Mouse (Mus musculus): ENCODE data around the gene Diexf. TPM values are rescaled to one million over a fixed set of nuclear protein-coding genes. Genes with fewer than 3 reads are reported as not detected.
A peak's percentile ranks its signal among the peaks of the same experiment; 100 is the strongest.

Gene Diexf
- polyA plus RNA-seq, 1 experiment from 2014 or later, result 9.2 TPM

DNA sequence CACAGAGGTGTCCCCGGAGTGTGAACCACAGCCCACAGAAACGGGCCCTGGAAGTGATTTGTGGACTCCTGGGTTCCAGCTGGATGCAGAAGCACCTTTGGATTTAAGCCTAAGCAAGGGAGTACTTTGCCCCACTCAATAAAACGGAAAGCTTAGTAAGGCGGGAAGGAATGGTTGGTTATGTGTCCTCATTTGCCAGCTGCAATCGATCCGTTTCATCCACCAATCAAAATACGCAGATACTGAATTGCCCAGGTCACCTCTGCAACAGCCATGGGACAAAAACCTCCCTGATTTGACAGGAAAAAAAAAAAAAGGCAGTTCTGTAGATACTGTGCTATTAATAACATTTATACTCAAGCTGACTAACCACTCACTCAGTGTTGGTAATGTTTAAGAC is 47.0 kb downstream of the Diexf start:
- Histone ChIP-seq H3K27ac (no peak overlapping the region), H3K9me3 (replicated peaks) (no peaks in the 10 kb centered on the region), H3K4me1 (peaks cover 14% of the 10 kb centered on the region), H3K4me3 (replicated peaks) (no peak overlapping the region), H3K27me3 (no peaks in the 10 kb centered on the region), H3K9ac (no peak overlapping the region), H3K36me3 (no peaks in the 10 kb centered on the region), H3K4me2 (no peak overlapping the region)
- WGBS, result 72% methylated on average over 7 of the region's 7 CpGs
- ATAC-seq (replicated peaks; ENCODE audit: low FRiP score), result no peak

DNA sequence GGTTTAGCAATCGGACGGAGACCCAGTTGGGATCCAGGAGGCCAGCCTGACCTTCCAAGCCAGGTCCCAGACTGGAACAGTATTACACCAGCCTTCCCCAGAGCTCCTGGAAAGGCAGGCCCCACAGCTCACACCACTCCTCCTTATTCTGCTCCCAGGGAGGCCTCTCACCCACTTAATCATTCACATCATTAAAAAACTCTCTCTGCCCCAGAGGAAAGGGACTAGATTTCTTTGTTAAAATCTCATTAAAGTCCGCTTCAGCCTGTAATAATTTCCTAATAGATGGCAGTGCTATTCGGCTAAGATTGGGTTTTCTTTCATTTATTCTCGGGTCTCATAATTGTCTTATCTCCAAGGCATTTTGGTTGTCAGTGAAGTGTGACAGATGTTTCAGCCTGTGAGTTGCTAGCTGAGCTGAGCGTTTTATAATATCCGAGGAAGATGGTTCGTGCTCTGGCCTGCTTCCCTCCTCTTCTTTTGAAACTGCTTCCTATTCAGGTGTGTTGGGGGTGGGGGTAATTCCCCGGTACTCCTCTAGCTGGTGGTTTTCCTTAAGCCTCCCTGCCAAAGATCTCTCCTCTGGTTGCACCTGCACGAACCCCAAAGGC is 47.7 kb downstream of the Diexf start:
- ATAC-seq (replicated peaks; ENCODE audit: low FRiP score), result no peak
- WGBS, result 34% methylated on average over 10 of the region's 10 CpGs

DNA sequence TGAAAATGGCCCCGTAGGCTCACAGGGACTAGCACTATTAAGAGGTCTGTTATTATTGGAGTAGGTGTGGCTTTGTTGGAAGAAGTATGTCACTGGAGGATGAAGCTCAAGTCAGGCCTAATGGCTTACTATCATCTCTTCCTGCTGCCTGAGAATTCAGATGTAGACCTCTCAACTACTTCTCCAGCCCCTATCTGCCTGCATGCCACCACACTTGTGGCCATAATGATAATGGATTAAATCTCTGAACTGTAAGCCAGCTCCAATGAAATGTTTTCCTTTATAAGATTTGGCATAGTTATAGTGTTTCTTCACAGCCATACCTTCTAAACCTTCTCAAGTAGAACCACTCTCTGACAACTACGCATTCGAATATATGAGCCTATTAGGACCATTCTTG is 67.5 kb downstream of the Diexf start:
- ATAC-seq (replicated peaks; ENCODE audit: low FRiP score), result no peak
- H3K4me1 ChIP-seq, result no peaks in the 10 kb centered on the region
- no peaks in the 10 kb centered on the region for H3K36me3 ChIP-seq
- H3K9me3 ChIP-seq (replicated peaks), result no peaks in the 10 kb centered on the region
- H3K4me3 ChIP-seq (replicated peaks), result no peak overlapping the region
- H3K27ac ChIP-seq, result no peak overlapping the region
- H3K9ac ChIP-seq, result no peak overlapping the region
- H3K27me3 ChIP-seq, result no peaks in the 10 kb centered on the region
- no peak overlapping the region for H3K4me2 ChIP-seq
- 87% methylated on average over 3 of the region's 3 CpGs for WGBS

More for the DNA sequence above, 47.7 kb downstream of the Diexf start:
- Histone ChIP-seq H3K9ac (no peak overlapping the region), H3K36me3 (no peaks in the 10 kb centered on the region), H3K27me3 (no peaks in the 10 kb centered on the region), H3K4me3 (replicated peaks) (no peak overlapping the region), H3K27ac (no peak overlapping the region), H3K4me2 (0 out of 2 replicates have a peak overlapping the region, but pooled peaks have one; percentile 4), H3K4me1 (peaks cover 14% of the 10 kb centered on the region), H3K9me3 (replicated peaks) (no peaks in the 10 kb centered on the region)

DNA sequence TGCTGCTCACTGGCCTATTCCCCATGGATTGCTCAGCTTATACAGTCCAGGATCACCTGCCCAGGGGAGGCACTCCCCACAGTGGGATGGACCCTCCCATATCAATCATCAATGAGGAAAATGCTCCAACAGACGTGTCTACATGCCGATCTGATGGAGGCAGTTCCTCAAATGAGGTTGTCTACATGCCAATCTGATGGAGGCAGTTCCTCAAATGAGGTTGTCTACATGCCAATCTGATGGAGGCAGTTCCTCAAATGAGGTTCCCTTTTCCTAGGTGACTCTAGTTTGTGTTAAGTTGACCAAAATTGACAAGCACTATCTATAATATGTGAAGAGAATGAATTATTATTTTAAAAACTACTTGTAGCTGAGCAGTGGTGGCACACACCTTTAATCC is 69.9 kb downstream of the Diexf start:
- Histone ChIP-seq H3K4me3 (replicated peaks) (no peak overlapping the region), H3K4me1 (no peaks in the 10 kb centered on the region), H3K27ac (no peak overlapping the region), H3K9me3 (replicated peaks) (no peaks in the 10 kb centered on the region), H3K36me3 (no peaks in the 10 kb centered on the region), H3K27me3 (no peaks in the 10 kb centered on the region), H3K9ac (no peak overlapping the region), H3K4me2 (no peak overlapping the region)
- ATAC-seq (replicated peaks; ENCODE audit: low FRiP score), result no peak
- 74% methylated on average over 2 of the region's 2 CpGs for WGBS

DNA sequence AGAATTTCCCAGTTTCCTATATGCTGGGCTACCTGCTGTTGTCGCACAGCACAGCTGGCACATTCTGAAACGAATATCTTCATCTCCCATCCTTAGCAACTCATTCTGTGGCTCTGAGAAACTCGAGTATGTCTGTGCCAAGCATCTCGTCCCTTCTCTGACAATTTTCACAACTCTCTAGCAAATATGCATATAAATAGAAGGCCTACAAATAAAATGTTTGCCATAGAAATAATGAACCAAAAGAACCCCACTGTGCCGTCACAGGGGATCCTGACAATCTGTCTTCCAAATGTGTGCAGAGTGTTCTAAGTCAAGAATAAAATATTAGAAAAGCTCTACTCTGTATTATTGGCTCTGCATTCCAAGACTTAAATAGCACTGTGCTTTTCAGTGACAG is 70.5 kb downstream of the Diexf start:
- no peak overlapping the region for H3K9ac ChIP-seq
- H3K27ac ChIP-seq, result no peak overlapping the region
- no peaks in the 10 kb centered on the region for H3K36me3 ChIP-seq
- no peaks in the 10 kb centered on the region for H3K4me1 ChIP-seq
- H3K4me3 ChIP-seq (replicated peaks), result no peak overlapping the region
- no peak for ATAC-seq (replicated peaks; ENCODE audit: low FRiP score)
- H3K9me3 ChIP-seq (replicated peaks), result no peaks in the 10 kb centered on the region
- WGBS, result 77% methylated on average over 5 of the region's 5 CpGs
- H3K4me2 ChIP-seq, result no peak overlapping the region
- no peaks in the 10 kb centered on the region for H3K27me3 ChIP-seq

DNA sequence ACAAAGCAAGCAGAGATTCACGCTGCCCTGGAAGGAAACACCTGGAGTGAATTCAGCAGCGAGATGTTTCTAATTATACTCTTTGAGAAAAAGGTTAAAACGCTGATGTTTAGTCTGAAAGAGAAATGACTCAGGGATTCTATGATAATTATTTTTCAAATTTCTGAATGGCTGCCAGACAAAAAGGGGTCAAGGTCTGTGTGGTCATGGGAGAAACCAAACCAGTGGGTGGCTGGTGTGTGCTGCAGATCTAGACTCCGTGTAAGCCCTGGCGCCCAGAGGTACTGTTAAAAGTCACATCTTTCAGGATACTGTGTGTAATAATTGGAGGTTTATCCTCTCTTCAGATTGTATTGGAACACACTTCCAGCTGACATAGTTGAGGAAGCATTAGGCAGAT is 75.7 kb downstream of the Diexf start:
- Histone ChIP-seq H3K9me3 (replicated peaks) (no peaks in the 10 kb centered on the region), H3K9ac (no peak overlapping the region), H3K4me3 (replicated peaks) (no peak overlapping the region), H3K36me3 (no peaks in the 10 kb centered on the region), H3K27me3 (no peaks in the 10 kb centered on the region), H3K4me2 (no peak overlapping the region), H3K4me1 (no peaks in the 10 kb centered on the region), H3K27ac (no peak overlapping the region)
- no peak for ATAC-seq (replicated peaks; ENCODE audit: low FRiP score)
- 81% methylated on average over 5 of the region's 5 CpGs for WGBS

DNA sequence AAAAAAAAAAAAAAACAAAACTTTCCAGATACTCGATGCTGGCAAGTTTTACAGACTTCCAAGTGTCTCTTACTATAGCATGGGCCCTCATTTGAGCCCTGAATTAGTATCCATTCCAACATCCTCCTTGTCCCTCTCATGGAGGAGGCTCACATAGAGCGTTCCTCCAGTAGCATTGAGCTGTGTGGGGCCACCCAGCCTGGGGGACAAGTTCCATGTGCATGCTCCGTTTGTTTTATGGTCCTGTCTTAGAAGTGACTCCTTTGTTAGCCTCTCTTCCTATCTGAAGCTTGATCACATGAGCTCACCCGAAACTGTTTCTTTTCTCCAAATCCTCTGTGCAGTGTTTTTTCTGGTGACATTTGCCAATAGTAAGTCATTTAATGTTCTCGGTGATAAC is 77.0 kb downstream of the Diexf start:
- no peak overlapping the region; the same call in 1 of the 2 replicates for H3K27ac ChIP-seq
- H3K4me3 ChIP-seq (replicated peaks), result no peak overlapping the region
- H3K27me3 ChIP-seq, result no peaks in the 10 kb centered on the region
- no peaks in the 10 kb centered on the region for H3K36me3 ChIP-seq
- no peak overlapping the region for H3K4me2 ChIP-seq
- H3K4me1 ChIP-seq, result no peaks in the 10 kb centered on the region
- no peak overlapping the region for H3K9ac ChIP-seq
- H3K9me3 ChIP-seq (replicated peaks), result no peaks in the 10 kb centered on the region
- 0 out of 2 replicates have a peak, but pooled peaks have one; percentile 33 for ATAC-seq (replicated peaks; ENCODE audit: low FRiP score)
- WGBS, result 21% methylated on average over 5 of the region's 5 CpGs

DNA sequence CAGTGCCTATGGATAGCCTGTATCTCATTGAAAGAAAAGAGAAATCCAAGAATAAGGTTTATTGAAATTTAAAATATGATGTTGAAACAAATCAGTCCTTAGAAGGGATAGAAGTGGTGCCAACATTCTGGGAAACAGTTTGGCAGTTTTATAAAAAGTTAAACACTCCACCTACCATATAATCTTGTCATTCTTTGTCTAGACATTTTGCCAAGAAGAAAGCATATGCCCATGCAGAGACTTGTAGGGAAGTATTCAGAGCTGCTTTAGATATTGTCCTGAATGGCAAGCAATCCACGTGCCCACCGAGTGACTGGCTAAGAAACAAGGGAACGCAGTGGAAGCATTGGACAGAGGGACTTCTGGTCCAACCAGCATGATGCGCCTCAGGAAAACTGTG is 82.5 kb downstream of the Diexf start:
- 91% methylated on average over 4 of the region's 4 CpGs for WGBS
- no peaks in the 10 kb centered on the region for H3K27me3 ChIP-seq

DNA sequence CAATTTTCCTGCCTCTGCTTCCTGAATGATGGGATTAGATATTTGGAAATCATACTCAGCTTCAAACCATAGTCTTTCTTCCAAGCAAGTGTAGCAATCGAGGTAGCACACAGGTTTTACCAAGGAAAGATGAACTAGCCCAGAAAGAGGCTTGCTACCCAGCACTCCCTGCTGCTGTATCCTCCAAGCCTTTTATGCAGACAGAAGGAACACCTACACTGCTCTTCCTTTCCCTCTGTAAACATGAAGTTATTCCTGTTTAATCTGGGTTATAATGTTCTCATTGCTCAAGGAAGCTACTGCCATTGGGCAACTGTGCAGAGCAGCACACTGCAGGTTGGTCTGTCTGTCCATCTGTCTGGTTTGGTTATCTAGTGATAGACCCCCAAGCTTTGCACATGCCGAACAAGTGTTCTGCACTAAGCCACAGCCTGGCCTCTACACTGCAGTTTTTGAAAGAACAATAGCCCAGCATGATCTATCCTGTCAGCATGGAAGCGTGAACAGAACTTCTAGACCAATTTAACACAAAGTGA is 87.2 kb downstream of the Diexf start:
- Histone ChIP-seq H3K36me3 (no peaks in the 10 kb centered on the region), H3K4me3 (replicated peaks) (no peak overlapping the region), H3K9ac (no peak overlapping the region), H3K27me3 (no peaks in the 10 kb centered on the region), H3K27ac (no peak overlapping the region), H3K9me3 (replicated peaks) (no peaks in the 10 kb centered on the region), H3K4me1 (no peaks in the 10 kb centered on the region), H3K4me2 (no peak overlapping the region)
- ATAC-seq (replicated peaks; ENCODE audit: low FRiP score), result no peak
- 78% methylated on average over 3 of the region's 3 CpGs for WGBS

More for the DNA sequence above, 82.5 kb downstream of the Diexf start:
- H3K9me3 ChIP-seq (replicated peaks), result no peaks in the 10 kb centered on the region
- no peak overlapping the region for H3K27ac ChIP-seq
- no peak overlapping the region for H3K4me3 ChIP-seq (replicated peaks)
- H3K9ac ChIP-seq, result no peak overlapping the region
- no peaks in the 10 kb centered on the region for H3K4me1 ChIP-seq
- no peak overlapping the region for H3K4me2 ChIP-seq
- ATAC-seq (replicated peaks; ENCODE audit: low FRiP score), result no peak
- no peaks in the 10 kb centered on the region for H3K36me3 ChIP-seq

Other genes with a start within 250 kb of the Diexf start
- 1.5 and 1.6 TPM in 2 replicates for gene Syt14, start 94.5 kb downstream of the Diexf start, polyA plus RNA-seq (2015; fragmentation: Nextera tagmentation; extraction: Ambion mirVana)
- gene Irf6, start 22.8 kb upstream of the Diexf start, polyA plus RNA-seq (2015; fragmentation: Nextera tagmentation; extraction: Ambion mirVana), result 13.3 and 14.0 TPM in 2 replicates
- 14.2 and 16.3 TPM in 2 replicates for gene A130010J15Rik, start 37.8 kb upstream of the Diexf start, polyA plus RNA-seq (2015; fragmentation: Nextera tagmentation; extraction: Ambion mirVana)
- gene Traf3ip3, start 71.4 kb upstream of the Diexf start, polyA plus RNA-seq (2015; fragmentation: Nextera tagmentation; extraction: Ambion mirVana), result 3.5 and 4.3 TPM in 2 replicates
- 1.2 and 1.6 TPM in 2 replicates for gene Lamb3, start 77.4 kb upstream of the Diexf start, polyA plus RNA-seq (2015; fragmentation: Nextera tagmentation; extraction: Ambion mirVana)
- 1.5 TPM in 2 replicates for gene Hsd11b1, start 133.8 kb upstream of the Diexf start, polyA plus RNA-seq (2015; fragmentation: Nextera tagmentation; extraction: Ambion mirVana)
- 28.6 and 37.1 TPM in 2 replicates for gene G0s2, start 142.9 kb upstream of the Diexf start, polyA plus RNA-seq (2015; fragmentation: Nextera tagmentation; extraction: Ambion mirVana)
- gene Camk1g, start 240.0 kb upstream of the Diexf start, polyA plus RNA-seq (2015; fragmentation: Nextera tagmentation; extraction: Ambion mirVana), result 11.0 and 14.0 TPM in 2 replicates